Mouse (Mus musculus) ovary, postnatal 10 days (tissue): Measurements from ENCODE around the gene Slco1a1.
"Not testable (repeated sequence)": the region's sequence is repeated elsewhere in the genome, so short reads cannot be mapped to it uniquely, and the experiment has no call there.

Source experiments
- DNase-seq: peaks from one replicate; pipeline ENCODE4 v3.0.0; 2022; ENCODE audit warnings: low spot score

Slco1a1 gene

DNA sequence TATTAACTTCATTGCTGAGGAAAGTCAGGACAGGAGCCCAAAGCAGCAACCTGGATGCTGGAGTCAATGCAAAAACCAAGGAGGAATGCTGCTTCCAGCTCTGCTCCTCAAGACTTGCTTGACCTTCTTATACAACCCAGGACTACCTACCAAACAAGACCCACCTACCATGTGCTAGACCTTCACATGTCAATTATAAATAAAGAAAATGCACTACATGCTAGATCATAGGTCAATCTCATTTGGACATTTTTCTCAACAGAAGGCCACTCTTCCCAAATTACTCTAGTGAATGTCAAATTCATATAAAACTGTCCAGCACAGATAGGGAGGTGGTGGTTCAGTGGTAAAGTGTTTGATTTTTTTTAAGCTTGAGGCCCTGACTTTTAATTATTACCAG, at the start of gene Slco1a1:
Gene Slco1a1 (minus strand): TSS at position 101 of the 400 bp plus-strand sequence.
- DNase-seq = no peak

DNA sequence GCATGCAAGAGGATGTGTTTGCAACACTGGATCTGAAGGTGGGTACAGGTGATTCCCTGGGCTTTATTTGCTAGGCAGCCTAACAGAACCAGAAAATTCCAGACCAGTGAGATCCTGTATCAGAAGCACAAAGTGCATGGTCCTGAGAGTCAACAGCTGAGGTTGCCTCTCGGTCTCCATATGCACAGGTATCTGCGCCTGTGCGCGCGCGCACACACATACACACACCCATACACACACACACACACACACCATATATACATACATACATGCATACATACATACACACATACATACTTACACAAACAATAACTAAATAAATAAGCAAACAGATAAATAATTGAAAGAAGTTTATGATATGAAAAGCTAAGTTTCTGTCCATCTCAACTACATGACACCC, 40.0 kb upstream of the Slco1a1 start:
- no peak for DNase-seq

DNA sequence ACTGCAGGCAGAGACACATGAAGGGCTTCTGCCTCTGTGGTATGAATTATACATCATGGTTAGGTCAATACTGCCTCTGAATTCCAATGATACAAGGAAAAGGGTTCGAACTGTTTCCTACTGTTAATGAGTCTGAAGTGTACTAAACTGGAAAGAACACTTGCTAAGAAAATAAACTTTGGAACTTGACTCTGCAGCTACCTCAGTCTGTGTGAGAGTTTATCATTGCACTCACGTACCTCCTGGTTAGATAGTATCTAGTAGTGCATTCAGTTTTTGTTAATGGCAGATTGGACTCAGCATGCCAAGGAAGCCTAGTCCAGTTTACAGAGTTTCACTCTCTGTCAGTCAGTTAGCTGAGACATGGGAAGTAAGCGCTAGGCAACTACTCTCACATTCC, 37.9 kb upstream of the Slco1a1 start:
- DNase-seq = no peak

DNA sequence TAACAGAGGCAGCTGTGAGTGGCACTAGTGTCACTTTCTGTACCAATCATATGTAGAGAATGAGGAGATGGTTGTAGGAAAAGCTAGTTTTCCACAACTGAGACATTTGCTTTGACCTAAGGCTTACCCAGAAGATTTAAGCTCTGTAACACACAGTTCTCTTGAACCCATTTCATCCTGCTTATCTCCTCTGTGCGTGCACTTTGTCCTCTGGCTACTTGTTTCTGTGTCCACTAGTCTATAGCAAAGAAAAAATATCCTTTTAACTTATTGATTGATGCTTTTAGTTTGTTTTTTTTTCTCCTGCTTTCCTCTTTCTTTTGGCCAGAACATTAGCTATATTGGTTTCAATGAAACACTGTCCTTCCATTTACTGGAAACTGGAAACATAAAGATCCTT, 15.7 kb upstream of the Slco1a1 start:
- no peak for DNase-seq

DNA sequence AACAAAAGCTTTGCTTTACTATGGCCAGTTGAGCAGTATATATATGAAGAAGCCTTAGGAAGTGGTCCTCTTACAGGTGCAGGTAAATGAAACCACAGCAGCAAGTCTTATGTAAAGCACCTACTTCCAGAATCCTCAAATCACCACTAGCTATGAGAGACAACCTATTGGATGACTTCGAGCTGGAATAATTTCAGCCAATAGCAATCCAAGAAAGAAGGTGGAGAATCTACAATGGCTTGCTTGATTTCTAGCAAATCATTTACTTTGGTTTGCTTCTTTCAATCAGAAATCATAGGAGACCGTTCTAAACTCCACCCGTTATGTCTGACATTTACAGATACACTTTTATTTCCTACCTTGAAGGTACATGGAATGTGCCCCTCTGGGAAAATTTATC, 15.1 kb upstream of the Slco1a1 start:
- no peak for DNase-seq

DNA sequence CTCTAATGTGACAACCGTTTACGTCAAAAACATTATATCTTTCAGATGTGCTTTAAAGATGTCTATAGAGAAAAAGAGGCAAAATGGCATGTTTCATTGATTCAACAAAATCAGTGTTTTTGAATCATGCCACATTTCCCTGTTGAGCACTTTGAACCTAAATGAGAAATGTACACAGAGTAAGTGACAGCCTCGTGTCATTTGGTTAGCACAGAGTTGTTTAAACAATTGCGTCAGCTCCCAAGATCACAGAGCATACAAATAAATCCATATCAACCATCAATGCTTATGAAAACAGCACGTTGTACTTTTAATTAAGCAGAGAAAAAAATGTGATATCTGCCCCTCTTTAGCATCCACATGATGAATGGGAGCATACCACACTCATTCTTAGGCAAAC, 13.7 kb upstream of the Slco1a1 start:
- no peak for DNase-seq

DNA sequence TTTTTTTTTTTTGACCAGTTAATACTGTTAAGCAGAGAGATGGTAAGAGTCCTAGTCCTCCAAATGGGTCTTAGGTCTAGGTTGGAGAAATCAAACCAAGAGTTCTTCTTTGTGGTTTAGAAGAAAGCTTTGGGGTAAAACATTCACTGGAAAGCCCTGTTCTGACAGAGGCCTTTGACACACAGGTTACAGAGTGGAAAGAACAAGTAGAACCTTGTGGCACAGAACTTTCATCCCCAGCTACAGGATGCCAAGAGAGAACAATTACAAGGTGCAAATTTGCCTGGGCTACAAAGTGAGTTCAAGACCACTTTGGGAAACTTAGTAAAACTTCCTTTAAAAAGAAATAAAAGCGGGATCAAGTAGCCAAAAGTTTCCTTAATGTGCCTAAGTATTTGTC, 6.3 kb downstream of the Slco1a1 start:
- no peak for DNase-seq

DNA sequence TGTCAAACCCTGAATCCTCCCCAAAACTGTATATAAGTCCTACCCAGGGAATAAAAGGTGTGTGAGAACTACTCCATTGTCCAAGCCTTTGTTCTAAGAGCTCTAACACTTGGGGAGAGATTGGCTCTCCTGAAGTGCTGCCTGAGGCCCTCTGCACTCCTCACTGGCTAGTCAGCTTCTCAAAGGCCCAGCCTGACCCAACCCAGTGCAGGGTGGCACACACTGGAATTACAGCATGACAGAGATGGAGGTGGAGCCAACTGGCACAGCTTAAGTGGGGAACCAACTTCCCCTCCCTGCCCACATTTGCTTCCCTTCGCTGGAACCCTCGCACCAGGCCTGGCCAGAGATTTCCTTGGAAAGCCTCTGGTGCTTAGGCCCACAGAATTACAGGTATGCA, 48.6 kb downstream of the Slco1a1 start:
- no peak for DNase-seq

DNA sequence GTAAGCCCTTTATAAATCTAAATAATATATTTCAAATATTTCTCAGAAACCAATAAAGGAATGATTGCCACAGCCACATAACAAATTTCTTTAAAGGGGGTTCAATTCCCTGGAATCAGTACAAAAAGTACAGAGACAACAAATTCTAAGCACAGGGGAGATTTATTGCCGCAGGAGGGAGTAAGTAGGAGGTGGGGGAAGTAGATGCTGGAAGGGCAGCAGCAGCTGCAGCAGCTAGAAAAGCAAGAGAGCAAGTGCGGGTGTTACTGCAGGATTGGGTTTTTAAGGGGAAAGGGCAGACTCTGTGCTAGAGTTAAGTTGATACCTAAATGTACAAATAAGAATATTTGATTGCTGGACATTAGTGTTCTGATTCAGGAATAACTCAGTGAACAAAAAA, 57.0 kb downstream of the Slco1a1 start:
- DNase-seq = no peak

DNA sequence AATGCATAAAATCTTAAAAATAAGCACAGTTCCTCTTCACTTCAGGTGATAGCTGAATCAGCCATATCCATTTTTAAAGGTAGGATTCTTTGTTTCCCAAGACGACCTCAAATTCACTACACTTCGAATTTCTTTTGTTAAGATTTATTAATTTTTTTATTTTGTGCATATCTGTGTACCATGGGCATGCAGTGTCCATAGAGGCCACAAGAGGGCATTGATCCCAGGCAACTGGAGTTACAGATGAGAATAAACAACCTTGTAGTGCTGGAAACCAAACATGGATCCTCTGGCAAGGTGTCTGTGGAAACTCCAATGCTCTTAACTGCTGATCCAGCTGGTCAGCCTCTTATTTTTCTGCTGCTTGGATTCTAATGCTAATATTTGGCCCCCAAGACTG, 58.5 kb downstream of the Slco1a1 start:
- no peak for DNase-seq

DNA sequence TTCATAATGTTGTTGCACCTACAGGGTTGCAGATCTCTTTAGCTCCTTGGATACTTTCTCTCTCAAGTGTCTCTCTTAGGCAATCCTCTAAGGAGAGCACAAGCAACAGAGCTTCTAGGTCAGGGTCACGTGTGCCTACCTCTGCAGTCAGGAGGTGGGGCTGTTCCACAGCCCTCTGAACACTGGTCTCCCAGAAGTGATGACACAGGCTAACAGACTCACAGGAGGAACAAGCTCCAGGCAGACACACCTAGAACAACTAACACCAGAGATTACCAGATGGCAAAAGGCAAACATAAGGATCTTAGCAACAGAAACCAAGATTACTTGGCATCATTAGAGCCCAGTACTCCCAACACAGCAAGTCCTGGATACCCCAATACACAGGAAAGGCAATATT, 64.2 kb downstream of the Slco1a1 start:
- DNase-seq = no peak

DNA sequence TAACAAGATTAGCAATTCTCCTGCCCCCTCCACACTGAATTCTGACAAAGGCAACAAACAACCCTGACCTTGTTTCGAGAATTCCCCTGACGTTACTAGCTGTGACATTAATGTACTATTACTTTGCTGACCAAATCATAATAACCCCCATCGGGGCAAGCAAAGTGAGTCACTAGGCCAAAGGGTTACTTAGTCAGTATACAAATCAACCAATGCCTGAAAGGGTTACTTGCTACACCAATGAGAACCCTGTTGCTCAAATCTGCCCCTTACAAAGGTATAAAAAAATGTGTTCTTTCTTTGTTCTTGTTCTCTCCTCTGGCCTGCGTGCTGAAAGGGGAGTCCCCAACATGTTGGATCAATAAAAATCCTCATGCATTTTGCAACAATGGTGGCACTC, 71.0 kb downstream of the Slco1a1 start:
- DNase-seq = not testable (repeated sequence)

DNA sequence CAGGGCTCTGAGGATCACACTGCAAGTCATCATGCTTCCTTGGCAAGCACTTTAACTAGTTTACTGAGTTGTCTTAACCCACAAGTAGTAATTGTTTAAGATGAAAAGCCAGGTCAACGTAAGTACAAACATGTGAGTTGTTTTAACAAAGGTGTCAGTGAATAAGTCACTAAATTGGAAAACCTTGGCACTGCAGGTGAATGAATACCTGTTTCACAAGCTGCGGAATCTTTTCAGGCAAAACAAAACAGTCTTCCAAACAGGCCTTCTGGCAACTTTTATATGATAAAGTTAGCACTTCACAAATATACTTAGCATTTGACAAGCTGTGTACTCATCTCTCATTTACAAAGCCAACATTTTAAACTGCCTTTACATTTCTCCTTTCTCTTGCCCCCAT, 75.1 kb downstream of the Slco1a1 start:
- DNase-seq = no peak

DNA sequence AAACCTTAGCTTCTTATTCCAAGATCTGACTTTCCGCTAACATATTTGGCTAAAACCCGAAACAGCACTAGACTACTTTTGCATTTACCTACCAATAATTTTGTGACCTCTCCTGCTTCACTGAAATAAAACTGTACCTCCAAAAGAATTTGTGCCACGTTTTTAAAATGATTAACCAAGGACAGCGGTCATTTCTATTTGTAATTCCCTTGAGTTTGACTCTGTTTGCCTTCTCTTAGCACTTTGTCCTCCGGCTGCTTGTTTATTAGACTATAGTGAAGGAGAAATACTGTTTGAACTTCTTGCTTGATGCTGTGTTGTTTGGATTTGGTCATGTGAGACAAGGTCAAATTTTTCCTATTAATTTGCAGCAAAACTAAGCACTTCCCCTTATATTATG, 78.0 kb downstream of the Slco1a1 start:
- no peak for DNase-seq

DNA sequence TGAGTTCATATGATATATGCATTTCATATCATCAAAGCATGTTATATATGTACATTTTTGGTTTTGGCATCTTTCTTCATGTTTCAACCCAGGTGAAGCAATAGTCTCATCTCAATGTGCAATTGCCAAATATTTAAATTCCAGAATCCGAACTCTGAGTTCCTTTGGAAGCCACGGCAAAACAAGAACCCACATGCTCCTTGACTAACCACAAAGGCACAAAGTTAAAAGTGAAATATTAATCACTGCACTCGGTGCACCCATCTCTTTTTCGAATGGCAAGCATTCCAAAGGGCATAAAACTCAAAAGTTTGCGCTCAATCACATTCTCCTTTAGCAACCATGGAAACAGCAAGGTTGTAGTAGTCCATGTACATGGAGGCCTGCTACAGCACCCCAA, 80.7 kb downstream of the Slco1a1 start:
- DNase-seq = no peak

DNA sequence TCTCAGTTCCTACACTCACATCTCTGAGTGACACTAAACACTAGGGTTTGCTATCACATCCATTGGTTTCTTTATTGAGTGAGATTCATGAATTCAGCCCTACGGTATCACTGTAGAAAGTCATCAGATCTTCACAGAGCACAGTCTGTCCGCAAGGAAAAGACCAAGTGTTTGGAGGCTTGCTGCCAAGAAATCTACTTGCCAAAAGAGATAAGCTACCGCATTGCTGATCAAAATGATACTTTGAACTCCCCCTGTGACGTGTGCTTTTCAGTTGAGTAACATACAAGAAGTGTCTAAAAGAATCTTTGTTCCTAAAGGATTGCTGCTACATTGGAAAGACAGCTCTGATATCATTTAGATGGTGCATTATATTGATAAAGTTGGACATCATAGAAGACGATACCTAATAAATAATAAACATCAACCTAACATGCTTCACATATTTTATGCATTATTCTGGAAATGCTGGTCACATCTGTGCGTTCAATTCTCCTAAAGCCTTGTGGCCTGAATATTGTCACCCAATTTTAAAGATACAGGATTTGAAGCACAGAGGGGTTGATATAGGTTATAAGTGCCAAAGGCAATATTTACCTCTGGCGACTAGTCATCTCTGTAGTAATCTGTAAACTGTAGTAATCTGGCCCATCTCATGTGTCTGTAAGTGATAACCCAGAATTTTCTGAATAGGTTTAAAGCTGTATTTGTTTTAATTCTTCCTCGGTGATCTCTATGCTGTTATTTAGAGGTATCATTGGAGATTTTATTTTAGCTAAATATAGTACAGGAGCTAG, 88.8 kb downstream of the Slco1a1 start:
- no peak for DNase-seq
